Mouse (Mus musculus): ENCODE measurements around the gene Gm13212.
A peak's percentile ranks its signal among the peaks of the same experiment; 100 is the strongest.
"Not testable (repeated sequence)": the region's sequence is repeated elsewhere in the genome, so short reads cannot be mapped to it uniquely, and the experiment has no call there.

Gene Gm13212

DNA sequence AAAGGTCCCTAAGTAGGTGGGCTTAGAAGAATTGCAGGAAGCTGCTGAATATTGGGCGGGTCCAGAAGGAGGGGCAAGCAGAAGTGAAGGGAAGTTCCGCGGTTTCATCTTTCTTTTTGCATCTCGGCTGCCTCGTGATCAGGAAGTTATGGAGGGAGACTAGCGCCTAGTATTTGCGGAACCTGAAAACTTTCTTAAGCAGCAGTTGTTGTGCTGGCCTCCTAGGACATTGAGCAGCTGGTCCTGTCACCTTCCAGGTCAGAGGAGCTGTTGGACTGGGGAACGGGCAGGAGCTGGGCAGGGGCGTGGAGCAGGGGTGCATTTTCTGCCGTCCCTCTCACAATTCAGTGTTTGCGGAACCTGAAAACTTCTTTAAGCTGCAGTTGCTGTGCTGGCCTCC is at the start of gene Gm13212:
Gene Gm13212 (plus strand): TSS at position 89 of the 400 bp plus-strand sequence.
- DNase-seq (ENCODE audit: low spot score in 2 of 2) = not testable (repeated sequence)

DNA sequence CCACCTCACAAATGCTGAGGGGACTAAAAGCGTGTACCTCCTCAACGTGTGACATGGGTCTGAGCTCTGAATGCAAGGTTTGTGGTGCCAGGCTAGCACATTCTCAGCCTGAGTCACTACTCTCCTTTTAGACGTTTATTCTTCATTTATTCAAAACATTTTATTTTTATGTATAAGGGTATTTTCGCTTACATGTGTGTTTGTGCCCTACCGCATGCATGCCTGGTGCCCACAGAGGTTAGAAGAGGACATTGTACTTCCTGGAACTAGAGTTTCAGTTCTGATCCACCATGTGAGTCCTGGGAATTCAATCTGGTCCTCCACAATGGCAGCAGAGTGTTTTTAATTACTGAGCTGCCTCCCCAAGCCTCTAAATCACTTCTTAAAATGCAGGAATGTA is 41.1 kb upstream of the Gm13212 start:
- DNase-seq (ENCODE audit: low spot score in 2 of 2) = not testable (repeated sequence)

DNA sequence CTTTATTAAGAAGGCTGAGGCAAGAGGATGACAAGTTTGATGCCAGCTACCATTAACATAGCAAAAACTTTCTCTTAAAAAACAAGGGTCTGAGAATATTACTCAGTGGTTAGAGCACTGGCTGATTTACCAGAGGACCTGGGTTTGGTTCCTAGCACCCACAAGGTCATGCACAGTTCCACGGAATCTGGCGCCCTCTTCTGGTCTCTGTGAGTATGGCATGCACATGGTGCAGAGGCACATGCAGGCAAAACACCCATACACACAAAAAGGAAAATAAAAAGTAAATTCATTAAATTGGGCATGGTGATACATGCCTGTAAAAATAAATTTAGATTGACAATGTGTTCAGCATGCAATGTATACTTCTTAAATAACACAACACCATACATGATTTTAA is 39.9 kb upstream of the Gm13212 start:
- not testable (repeated sequence) for DNase-seq (ENCODE audit: low spot score in 2 of 2)

DNA sequence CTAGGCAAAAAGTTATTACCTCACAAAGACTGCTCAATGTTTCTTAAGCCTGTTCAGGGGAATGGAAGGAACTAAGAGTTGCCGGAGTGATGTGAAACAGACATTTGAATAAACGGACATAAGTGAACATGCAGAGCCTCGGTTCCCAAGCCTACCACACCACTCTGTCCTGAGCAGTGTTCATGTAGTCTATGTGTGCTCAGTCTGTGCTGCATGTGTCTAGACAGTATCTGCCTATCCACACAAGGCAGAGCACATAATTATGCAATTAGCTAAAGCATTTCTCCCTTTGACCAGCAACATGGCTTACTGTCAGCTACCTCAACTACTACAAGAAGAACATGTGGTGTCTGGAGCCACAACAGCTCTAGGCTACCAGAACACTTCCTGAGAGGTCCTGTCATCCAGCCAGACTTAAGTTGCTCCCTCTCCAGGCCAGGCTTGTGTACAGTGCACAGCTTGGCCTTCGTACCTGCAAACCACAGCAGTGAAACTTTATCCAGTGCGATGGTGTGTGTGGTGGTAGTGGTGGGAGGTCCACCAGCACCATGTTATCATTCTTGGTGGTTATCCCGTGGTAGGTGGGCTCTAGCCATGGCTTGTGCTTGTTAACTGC is 39.1 kb upstream of the Gm13212 start:
- DNase-seq (ENCODE audit: low spot score in 2 of 2) = not testable (repeated sequence)

DNA sequence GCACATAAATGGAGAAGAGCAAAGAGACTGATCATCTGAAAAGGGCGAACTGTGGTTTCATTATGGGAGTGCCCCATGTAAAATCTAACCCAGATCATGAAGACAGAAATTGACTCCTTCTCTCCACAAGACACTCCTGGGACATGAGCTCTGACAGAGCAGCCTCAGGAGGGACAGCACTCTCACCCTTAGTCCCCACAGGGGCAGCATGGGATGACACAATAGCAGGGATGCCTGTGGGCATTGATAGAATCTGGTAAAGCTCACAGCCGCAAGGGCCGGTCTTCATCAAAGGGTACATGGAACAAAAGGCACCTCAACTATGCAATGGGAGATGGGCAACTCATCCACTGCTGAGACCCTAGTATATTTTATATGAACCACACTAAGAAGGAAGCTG is 38.5 kb upstream of the Gm13212 start:
- not testable (repeated sequence) for DNase-seq (ENCODE audit: low spot score in 2 of 2)

DNA sequence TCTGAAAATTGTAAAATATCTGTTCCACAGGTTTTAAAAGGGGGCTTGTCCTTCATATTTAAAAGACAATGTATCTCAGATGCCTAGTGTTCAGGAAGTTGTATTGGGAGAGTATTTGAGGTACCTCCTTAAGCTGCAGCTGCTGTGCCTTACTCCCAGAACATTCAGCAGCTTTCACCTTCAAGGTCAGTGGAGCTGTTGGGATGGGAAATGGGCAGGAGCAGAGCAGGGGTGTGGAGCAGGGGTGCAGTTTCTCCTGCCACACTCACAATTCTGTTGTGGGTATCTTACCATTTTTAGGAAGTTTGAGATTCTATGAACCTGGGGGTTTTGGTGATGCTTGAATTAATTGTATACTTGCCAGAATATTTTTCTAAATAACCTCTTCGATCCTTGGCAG is 28.3 kb upstream of the Gm13212 start:
- no peak for DNase-seq (ENCODE audit: low spot score in 2 of 2)

DNA sequence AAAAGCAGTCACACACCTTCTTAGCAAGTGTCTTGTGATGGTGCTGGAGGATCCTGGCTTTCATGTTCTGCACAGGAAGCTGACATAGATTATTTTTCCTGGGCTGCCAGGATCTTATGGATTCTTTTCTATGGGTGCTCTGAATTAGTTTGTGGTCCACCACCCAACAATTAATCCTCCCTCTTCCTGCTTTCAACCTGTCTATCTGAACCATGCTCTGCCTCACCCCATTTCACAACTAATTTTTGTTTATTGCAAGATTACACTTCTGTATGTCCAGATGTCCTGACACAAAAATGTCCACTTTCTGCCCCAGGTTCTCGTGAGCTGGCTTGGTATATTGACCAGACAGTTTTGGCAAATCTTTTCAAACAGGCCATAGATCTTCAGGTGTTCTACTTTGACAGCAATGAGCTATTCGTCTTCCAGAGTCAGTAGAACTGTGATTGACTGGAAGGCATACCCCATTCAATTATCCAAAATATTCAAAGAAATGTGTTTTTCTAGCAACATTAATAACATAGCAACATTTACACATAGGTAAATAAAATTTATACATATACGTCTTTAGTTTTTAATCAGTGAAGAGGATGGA is 25.4 kb upstream of the Gm13212 start:
- DNase-seq (ENCODE audit: low spot score in 2 of 2) = no peak

DNA sequence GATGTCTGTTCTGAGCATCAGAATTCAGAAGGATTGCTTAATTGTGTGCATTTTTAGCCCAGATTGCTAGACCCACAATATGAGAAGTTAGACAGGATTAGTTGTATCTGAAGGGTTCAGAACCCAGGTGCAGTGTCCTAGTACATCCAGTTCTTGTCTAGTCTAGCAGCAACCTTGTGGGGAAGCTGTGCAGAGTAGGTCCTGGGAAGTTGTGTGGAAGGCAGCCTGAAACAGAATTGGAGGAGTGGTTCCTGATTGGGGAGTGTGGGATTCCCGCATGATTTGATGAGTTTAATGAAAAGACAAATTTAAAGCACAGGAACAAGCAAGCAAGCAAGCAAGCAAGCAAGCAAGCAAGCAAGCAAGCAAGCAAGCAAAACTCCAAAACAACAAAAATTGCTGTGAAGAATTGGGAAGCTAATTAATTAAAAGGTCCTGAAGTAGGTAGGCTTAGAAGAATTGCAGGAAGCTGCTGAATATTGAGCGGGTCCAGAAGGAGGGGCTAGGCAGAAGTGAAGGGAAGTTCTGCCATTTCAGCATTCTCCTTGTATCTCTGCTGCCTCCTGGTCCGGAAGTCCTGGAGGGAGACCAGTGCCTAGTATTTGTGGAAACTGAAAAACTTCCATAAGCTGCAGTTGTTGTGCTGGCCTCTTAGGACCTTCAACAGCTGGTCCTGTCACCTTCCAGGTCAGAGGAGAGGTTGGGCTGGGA is 20.7 kb upstream of the Gm13212 start:
- no peak for DNase-seq (ENCODE audit: low spot score in 2 of 2)

DNA sequence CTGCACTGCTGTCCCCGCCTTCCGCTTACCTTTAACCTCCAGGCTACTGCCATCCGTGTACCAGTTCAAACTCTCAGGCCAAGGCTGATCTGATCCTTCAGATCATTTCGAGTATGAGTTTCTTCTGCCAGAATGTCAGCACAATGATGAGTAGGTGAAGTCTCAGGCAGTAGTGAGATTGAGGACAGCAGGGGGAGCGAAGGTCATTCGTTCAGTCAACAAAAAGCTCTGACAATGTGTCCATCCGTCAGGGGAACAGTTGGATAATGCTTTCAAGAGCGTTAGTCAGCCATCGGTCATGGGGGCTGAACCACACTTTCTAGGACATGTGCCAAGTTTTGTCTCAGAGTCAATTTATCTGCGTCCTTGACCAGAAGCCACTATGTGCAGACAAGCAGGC is 14.5 kb upstream of the Gm13212 start:
- DNase-seq (ENCODE audit: low spot score in 2 of 2) = not testable (repeated sequence)

DNA sequence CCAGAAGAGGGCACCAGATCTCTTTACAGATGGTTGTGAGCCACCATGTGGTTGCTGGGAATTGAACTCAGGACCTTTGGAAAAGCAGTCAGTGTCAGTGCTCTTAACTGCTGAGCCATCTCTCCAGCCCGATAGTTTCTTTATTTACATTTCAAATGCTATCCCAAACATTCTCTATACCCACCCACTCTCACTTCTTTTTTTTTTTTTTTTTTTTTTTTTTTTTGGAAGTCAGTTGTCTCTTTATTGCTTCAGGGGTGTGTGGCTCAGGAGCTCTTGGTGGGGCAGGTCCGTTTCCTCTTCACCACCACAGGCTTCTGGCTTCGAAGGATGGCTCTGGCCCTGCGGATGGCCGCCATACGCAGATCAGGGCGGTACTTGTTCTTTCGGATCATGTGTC is 8.3 kb upstream of the Gm13212 start:
- DNase-seq (ENCODE audit: low spot score in 2 of 2) = not testable (repeated sequence)

DNA sequence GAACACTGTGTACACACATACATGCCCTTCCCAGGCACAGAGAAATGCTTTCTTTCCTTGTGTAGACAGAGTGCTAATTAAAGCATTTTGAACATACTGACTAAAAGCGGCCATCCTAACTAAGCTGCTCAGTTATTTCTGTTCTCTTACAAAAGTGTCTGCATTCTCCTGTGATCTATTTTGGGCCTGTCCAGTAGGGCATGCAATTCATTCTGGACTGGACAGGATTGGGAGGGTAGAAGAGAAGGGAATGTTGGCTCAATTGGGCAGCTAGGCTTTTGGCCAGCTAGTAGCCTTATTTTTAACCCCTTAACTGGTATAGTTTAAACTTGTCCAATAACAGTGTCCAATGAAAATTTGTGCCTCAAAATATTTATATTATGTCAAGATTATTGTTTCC is 4.6 kb upstream of the Gm13212 start:
- not testable (repeated sequence) for DNase-seq (ENCODE audit: low spot score in 2 of 2)

DNA sequence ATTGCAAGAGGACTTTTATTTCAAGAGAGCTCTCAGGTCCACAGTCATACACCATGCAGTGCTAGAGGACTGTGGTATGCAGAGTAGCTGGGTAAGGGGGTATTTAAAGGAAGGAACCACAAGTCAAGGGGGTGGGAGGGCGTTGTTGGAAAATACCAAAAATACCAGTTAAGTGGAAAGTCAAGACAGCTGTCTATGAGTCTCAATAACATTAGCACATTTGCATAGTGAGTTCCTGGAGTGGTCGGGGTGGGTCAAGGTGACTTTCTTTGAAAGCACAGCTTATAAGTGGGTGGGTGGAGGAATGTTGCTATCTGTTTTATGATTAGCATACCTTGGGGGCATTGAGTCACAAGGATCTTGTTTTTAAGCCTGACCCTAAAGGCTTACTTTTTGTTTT is 1.1 kb downstream of the Gm13212 start:
- DNase-seq (ENCODE audit: low spot score in 2 of 2) = not testable (repeated sequence)

DNA sequence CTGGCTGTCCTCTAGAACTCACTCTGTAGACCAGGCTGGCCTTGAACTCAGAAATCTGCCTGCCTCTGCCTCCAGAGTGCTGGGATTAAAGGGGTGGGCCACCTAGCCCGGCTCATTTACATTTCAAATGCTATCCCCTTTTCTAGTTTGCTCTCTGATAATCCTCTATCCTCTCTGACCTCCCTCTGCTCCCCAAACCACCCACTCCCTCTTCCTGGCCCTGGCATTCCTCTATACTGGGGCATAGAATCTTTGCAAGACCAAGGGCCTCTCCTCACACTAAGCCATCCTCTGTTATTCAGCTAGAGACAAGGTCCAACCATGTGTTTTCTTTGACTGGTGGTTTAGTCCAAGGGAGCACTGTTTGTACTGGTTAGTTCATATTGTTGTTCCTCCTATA is 9.2 kb downstream of the Gm13212 start:
- DNase-seq (ENCODE audit: low spot score in 2 of 2) = not testable (repeated sequence)

DNA sequence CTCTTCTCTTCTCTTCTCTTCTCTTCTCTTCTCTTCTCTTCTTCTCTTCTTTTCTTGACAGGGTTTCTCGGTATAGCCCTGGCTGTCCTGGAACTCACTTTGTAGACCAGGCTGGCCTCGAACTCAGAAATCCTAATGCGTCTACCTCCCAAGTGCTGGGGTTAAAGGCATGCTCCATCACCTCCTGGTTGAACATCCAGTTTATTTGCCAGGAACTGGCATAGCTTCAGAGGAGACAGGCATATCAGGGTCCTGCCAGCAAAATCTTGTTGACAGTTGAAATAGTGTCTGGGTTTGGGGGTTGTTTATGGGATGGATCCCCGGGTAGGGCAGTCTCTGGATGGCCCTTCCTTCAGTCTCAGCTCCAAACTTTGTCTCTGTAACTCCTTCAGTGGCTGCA is 9.8 kb downstream of the Gm13212 start:
- not testable (repeated sequence) for DNase-seq (ENCODE audit: low spot score in 2 of 2)

DNA sequence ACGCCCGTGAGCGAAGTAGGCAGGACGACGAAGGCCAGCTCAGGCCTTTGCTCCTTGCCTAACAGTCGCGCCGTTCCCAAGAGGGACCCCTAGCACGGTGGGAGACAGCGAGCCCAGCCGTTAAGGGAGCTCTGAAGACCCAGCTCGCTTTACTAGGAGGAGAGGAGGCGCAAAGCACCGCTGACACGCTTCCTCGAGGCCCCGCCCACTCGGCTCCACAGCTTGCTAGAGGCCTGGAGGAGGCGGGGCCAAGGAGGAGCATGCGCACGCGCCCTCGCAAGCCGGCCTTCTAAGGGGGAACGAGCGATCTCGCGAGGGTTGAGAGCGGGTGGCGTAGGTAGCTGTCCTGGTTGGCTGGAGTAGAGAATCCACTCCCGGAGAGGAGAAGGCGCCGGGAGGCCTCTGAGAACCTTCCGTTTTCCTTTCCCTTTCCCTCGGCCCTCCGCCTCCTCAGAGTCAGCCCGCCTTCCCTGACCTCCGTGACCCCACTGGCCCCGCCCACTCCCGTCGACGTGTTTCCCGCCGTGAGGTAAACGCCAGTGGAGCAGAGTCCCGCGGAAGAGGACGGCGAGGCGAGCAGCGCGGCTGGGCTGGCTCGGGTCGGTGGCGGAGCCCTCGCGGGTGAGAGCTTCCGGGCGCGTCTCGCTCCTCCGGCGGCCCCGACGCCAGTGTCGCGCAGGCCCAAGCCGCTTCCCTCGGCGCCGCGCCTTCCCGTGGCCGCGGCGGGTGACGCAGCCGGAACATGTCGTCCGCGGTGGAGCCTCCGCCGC is 55.6 kb downstream of the Gm13212 start:
- DNase-seq (ENCODE audit: low spot score in 2 of 2) = peak in 1 of 2 experiments; percentile 7

DNA sequence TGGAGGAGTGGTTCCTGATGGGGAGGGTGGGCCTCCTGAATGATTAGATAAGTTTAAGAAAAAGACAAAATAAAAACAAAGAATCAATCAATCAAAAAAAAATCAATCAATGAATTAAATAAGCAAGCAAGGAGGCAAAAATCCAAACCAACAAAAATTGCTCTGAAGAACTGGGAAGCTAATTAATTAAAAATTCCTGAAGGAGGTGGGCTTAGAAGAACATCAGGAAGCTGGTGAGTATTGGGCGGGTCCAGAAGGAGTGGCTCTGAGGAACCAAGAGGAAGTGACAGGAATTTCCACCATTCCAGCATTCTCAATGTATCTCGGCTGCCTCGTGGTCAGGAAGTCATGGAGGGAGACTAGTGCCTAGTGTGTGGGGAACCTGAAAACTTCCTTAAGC is 85.4 kb downstream of the Gm13212 start, which contains the start of gene Zfp980:
Gene Zfp980 (plus strand): TSS at position 301 of the 400 bp plus-strand sequence.
- DNase-seq (ENCODE audit: low spot score in 2 of 2) = not testable (repeated sequence)

DNA sequence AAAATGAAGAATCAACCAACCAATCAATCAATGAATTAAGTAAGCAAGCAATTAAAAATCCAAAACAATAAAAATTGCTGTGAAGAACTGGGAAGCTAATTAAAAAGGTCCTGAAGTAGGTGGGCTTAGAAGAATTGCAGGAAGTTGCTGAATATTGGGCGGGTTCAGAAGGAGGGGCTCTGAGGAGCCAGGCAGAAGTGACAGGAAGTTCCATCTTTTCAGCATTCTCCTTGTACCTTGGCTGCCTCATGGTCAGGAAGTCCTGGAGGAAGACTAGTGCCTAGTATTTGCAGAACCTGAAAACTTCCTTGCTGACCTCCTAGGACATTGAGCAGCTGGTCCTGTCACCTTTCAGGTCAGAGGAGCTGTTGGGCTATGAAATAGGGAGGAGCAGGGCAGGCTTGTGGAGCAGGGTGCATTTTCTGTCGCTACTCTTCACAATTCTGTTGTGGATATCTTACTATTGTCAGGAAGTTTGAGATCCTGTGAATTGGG is 89.4 kb downstream of the Gm13212 start:
- DNase-seq (ENCODE audit: low spot score in 2 of 2) = not testable (repeated sequence)
